Mouse (Mus musculus): ENCODE measurements around the gene Me3. TPM values are rescaled to one million over a fixed set of nuclear protein-coding genes. Genes with fewer than 3 reads are reported as not detected.

Gene Me3
- polyA plus RNA-seq, 1 experiment from 2014 or later = 0.17 TPM

GRCm38 (mm10) chr7:89891856-89892255 lies 259.7 kb downstream of the Me3 start:
- Histone ChIP-seq H3K27me3 (replicated peaks) (no peaks in the 10 kb centered on the region), H3K4me1 (no peaks in the 10 kb centered on the region), H3K36me3 (no peaks in the 10 kb centered on the region), H3K4me2 (no peak overlapping the region), H3K4me3 (no peak overlapping the region), H3K9ac (no peak overlapping the region), H3K27ac (no peak overlapping the region), H3K9me3 (replicated peaks) (no peaks in the 10 kb centered on the region)
- no peak for ATAC-seq
- 21% methylated on average over 4 of the region's 4 CpGs for WGBS (ENCODE audit: insufficient replicate concordance)

- Histone ChIP-seq H3K27ac (no peak overlapping the region), H3K9me3 (replicated peaks) (no peaks in the 10 kb centered on the region), H3K4me3 (no peak overlapping the region), H3K27me3 (replicated peaks) (no peaks in the 10 kb centered on the region; the same call in 1 of the 2 replicates), H3K9ac (no peak overlapping the region), H3K36me3 (no peaks in the 10 kb centered on the region), H3K4me2 (no peak overlapping the region), H3K4me1 (peaks cover 9% of the 10 kb centered on the region)
- ATAC-seq = no peak
- 77% methylated on average over 8 of the region's 8 CpGs for WGBS (ENCODE audit: insufficient replicate concordance)
Observed at GRCm38 (mm10) chr7:89903007-89903406, 270.8 kb downstream of the Me3 start.

- Histone ChIP-seq H3K4me2 (no peak within 1 kb of the TSS), H3K36me3 (no peaks in the 10 kb centered on the region), H3K9me3 (replicated peaks) (no peaks in the 10 kb centered on the region), H3K4me3 (no peak within 1 kb of the TSS), H3K9ac (no peak within 1 kb of the TSS), H3K27ac (no peak within 1 kb of the TSS), H3K4me1 (peaks cover 9% of the 10 kb centered on the region), H3K27me3 (replicated peaks) (no peaks in the 10 kb centered on the region; the same call in 1 of the 2 replicates)
- ATAC-seq = no peak
- WGBS (ENCODE audit: insufficient replicate concordance) = 53% methylated on average over 22 of the region's 22 CpGs
Observed at GRCm38 (mm10) chr7:89903442-89904343, 271.5 kb downstream of the Me3 start, which contains the start of gene Ccdc81. Ccdc81 (minus strand) TSS chr7:89903629.

Other genes with a start within 250 kb of the Me3 start
- gene Tmem135, start 228.2 kb upstream of the Me3 start, polyA plus RNA-seq (2016; fragmentation: Nextera tagmentation; extraction: Ambion mirVana) = 16.0 and 16.7 TPM in 2 replicates
- gene Fzd4, start 228.0 kb upstream of the Me3 start, polyA plus RNA-seq (2016; fragmentation: Nextera tagmentation; extraction: Ambion mirVana) = 3.5 and 4.5 TPM in 2 replicates
- gene Prss23, start 105.2 kb upstream of the Me3 start, polyA plus RNA-seq (2016; fragmentation: Nextera tagmentation; extraction: Ambion mirVana) = 5.4 and 6.2 TPM in 2 replicates

Measured in liver, embryonic 12.5 days (tissue).